Mouse (Mus musculus): Measurements from ENCODE around the gene Cwf19l1.

DNA sequence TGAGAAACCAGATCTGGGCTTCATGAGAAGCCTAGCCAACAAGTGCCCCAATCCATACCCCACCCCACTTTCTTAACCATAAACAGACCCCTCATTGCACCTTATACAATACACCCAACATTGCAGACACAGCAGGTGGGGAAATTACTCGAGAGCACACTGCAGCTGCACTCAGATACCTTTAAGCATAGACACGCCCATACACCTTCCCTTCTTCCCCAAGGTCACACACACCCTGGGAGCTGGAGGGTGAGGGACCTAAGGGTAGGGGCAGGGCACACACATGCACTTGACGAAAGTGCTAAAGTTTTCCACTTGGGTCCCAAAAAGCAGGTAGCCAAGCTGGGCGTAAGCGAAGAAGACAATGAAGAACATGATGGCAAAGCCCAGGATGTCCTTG is 18.1 kb upstream of the Cwf19l1 start:
- TF ChIP-seq CTCF (IDR thresholded peaks at IDR 0.05; ENCODE audit: low read depth, low read length) (no peak), POLR2A (IDR thresholded peaks at IDR 0.05; ENCODE audit: extremely low read depth, insufficient read depth, low read length) (no peak)
